Mouse (Mus musculus) monocyte, adult 2 months (primary cell): ENCODE measurements around the gene Ahcyl1.

ENCODE experiments used
- DNase-seq, 2 experiments: peaks; one replicate each; pipeline ENCODE4 v3.0.0; 2022; ENCODE audit warnings: low spot score in 2 of 2, low read depth in 1 of 2

Gene Ahcyl1

DNA sequence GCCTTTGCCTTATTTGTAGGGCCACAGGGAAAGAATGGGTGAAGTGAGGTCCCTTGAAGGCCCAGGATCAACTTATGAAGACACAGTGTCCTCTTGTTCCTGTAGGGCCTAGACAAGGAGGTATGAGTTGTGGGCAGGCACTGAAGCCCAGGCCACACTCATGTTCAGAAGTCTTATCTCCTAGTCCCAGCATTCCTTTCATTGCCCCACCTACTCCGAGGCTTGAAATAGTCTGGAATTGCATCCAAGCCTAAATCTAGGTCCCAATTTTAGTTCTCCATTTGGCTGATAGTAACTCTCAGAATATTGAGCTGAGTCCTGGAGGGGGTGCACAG is 8.0 kb upstream of the Ahcyl1 start:
- DNase-seq: no peak

DNA sequence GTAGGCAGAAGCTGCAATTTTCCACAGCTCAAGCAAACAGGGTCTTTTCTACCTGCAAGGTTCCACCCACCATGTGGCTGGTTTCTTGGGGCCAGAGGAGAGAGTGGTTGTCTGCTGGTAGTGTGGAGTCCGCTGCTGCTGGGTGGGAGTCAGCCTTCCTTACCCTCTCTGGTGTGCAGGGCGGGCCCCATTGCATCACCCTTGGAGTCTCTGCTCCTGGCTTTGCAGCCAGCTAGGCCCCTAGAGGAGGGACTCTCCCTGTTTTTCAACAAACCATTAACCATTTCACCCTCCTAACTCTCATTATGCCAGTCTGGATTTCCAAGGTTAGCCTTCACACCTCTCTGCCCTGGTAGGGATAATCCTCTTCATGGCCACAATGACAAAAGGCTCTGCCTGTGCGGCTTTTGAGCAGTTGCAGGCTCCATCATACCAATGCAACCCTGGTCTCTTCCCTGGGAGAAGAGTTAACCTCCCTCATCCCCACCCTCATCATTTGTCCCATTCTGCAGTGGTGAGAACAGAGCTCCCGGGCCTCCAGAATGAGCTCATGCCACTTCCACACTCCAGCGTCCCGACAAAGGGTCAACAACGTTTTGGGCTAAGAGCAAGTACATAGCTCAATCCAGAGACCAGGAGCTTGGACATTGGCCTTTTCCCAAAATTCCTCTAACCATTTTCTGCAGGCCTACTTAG is 7.5 kb upstream of the Ahcyl1 start:
- DNase-seq: no peak

DNA sequence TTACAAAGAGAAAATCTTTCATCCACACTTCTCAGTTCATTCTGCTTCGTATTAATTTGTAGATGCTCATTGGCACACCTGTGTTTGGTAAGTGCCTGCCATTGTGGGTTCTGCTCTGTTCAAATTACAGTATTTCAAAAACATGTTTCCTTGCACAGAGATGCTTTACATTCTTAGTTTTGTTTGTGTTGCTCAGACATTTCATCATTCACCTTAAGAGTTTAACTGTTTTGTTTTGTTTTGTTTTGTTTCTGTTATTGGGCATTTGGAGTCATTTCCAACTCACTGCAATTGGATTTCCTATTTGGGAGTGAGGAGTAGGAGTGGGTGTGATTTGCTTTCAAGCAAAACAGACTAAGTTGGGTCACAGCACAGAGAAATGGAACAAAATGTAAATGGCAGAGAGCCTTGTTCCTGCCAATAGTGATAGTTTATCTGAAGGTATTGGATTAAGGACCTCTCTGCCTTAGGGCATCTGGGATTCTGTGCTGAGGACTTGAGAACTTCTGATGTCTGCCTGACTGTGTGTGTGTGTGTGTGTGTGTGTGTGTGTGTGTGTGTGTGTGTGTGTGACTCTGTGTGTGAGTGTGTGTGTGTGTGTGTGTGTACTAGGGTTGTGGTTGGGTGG is 5.5 kb upstream of the Ahcyl1 start:
- DNase-seq: no peak

- no peak for DNase-seq
Measured at GRCm38 (mm10) chr3:107700625-107701024, 4.3 kb upstream of the Ahcyl1 start.

DNA sequence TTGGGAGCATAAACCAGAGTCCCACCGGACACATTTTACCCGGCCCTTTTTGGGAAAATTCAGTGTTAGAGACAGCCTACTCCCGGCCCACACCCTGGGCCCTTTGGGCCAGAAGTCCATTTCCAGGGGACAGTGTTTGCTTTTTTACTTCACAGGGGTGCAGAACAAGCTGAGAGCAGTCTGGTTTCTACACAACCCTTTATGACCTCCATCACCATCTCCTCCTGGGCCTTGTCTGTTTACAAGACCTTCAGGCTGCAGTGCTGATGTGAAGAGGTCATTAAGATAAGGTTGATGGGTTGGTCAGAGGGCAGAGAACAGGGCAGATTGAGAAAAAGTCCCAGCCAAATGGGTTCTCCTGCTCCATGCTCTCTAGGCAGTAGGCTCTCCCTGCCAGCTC is 550 bp upstream of the Ahcyl1 start:
- DNase-seq: no peak

DNA sequence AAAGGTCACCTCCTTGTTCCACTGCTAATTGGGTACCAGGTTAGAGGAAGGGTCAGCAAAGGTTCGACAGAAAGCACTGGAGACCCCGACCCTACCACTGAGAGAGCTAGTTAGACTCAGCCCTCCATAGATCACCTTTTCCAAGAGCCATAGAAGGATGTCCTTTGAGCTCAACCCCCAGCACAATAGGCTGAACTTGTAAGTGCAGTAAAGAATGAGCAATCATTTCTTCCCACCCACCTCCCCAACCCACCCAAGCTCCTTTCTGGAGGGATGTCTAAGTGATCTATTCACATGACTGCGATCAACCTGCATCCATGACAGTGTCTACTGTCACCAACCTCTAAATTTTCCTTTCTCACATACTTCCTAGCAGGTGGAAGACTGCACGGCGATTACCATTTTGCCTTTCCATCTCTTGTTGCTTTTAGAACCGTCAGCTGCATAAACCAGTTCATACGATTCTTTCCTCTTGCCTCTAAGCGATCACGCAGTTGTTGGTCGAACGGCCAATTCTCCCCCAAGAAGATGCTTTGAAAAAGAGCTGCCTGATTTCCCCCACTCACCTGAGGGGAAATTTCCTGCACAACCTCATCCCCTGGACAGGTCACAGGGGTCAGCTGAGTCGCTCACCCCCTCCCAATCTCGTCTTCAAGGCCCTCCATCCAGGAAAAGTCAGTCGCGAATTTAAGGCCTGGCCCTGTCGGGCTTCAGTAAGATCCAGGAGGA is 977 bp downstream of the Ahcyl1 start:
- peak in 1 of 2 experiments; percentile 8 for DNase-seq

DNA sequence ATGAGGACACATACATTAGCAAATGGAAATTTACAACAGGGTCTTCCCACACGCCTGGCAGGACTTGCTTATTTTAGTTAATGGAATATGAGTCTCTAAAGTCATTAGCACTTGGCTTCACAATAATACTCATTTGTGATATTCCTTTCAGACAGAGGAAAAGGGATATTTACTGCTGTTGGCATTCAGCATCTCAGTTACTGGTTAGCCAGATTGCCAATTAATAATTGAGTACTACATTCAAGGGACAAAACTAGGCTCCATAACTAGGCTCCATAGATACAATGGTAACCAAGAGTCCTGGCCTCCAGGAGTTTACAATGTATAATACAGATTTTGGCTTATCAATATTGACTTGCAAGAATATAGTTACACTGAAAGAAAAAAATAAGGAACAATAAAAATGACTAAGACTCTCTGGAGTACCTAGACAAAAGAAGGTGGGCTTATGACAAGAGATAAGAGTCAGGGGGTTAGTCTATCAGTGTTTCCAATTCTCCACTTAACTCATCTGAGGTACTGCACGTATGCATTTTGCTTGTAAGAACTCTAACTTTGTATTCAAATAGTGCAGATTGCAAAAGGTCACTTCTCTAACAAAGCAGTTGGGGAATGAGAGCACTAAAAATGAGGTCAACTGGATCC is 2.0 kb downstream of the Ahcyl1 start:
- DNase-seq: no peak

GRCm38 (mm10) chr3:107690366-107690765 is 6.0 kb downstream of the Ahcyl1 start:
- no peak for DNase-seq

DNA sequence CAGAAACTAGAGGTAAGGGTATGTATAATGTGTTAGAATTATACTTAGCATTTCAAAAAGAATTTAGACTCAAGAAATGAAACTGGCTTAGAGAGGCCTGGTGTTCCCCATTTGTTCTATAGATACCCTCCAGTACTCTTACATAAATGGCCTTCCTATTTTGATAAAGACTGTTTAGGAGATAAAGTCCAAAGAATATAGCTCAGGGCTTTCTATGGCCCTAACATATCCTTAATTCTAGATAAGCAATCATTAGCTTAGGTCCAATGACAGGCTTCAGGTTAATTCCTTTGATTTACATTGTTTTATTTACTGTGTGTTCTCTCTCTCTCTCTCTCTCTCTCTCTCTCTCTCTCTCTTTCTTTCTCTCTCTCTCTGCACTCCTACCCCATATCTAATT is 7.1 kb downstream of the Ahcyl1 start:
- no peak for DNase-seq

- DNase-seq: no peak
Measured at GRCm38 (mm10) chr3:107688236-107688635, 8.1 kb downstream of the Ahcyl1 start.

GRCm38 (mm10) chr3:107686276-107686977 is 9.9 kb downstream of the Ahcyl1 start:
- no peak for DNase-seq

DNA sequence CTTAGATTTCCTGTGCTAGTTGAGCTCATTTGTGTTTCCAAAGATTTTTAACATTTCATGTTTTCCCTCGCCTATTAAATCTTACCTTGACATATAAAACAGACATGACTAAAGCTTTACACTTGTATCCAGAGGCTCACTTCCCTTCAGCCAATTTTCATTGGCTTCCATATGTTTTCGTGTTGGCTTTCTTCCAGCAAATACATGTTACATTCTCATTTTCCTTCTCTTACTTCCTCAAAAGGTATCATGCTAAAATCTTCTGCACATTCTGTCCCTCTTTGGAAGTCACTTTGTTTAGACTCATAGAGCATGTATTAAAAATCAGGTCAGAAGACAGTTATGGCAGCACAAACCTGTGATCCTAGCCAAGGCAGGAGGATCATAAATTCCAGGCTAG is 10.7 kb downstream of the Ahcyl1 start:
- no peak for DNase-seq

- DNase-seq: no peak
Measured at GRCm38 (mm10) chr3:107683587-107683986, 12.8 kb downstream of the Ahcyl1 start.

DNA sequence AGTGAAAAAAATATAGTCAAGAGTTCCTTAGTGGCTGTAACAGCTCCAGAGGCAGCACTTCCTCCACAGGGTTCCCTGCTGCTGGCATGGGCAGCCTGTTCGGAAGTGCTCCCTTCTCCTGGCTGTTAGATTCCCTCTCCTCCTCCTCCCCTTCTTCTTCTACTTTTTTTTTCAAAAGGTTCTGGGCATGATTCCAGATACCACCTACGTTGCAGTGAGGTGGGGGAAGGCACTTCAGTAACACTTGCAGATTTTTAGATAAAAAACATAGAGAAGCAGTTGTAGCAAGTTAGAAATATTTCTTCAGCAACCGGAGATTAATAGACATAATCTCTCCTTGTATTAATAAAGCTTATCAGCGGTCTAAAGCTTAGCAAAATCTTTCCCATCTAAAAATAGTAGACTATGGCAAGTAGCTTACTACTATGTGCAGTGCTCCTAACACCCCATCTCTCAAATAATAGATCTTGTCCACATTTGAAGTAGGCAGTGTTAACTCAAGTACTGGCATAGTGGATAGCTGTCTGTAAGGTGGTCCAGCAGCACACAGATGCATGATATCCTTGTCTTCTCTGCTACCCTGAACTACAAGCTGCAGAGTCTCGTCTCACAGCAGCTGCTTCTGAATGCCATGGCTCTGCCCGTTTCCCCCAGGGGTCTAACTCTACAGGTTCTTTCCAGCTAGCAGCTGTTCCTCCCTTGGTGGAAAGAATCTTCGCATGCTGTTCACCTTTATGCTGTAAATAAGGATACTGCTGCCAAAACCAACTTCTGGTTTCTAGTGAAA is 15.4 kb downstream of the Ahcyl1 start:
- DNase-seq: no peak

GRCm38 (mm10) chr3:107671509-107671908 is 24.9 kb downstream of the Ahcyl1 start:
- DNase-seq: no peak

DNA sequence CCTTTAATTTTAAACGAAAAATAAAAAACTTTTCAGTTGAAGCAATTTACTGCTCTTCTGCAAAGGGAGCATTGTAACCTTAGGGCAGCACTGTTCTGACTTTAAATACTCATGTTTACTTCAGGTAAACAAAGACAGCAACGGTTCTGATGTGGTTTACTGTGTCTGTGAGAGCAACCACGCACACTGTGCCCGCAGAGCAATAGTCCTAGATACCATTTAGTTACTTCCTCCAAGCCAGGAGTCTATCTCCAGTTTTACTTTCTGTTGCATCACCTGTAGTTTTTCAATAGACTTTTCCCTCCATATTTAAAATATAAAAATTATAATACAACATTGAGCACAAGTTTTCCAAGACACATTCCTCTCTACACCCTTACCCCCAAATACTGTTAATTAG is 25.9 kb downstream of the Ahcyl1 start:
- no peak for DNase-seq

- no peak for DNase-seq
Measured at GRCm38 (mm10) chr3:107668786-107669185, 27.6 kb downstream of the Ahcyl1 start.

- no peak for DNase-seq
Measured at GRCm38 (mm10) chr3:107667426-107667825, 28.9 kb downstream of the Ahcyl1 start.

- no peak for DNase-seq
Measured at GRCm38 (mm10) chr3:107664641-107665040, 31.7 kb downstream of the Ahcyl1 start.

DNA sequence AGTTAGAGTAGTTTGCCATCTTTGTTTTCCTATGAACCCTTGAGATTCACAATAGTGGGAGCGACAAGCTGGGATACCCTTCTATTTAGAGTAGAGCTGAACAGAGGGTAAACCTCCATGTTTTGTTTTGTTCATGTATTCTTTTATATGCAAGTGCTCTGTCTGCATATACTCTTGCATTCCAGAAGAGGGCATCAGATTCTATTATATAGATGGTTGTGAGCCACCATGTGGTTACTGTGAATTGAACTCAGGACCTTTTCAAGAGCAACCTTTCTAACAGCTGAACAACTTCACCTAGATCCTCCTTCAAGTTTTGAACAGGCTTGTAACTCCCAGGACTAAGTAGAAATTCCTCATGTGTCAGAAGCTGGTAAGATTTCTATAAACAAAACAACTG is 37.4 kb downstream of the Ahcyl1 start:
- no peak for DNase-seq

DNA sequence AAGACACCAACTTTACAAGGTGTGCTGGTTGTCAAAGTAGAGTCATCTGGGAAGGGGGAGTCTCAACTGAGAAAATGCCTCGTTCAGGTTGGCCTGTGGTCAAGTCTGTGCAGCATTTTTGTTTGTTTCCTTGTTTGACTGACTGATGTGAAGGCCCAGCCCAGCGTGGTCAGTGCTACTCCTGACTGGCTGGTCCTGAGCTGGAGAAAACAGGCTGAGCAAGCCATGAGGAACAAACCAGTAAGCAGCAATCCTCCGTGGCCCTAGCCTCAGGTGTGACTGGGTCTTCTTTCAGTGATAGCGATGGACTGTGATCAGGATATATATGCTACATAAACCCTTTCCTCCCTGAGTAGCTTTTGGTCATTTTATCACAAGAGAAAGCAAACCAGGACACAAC is 39.5 kb downstream of the Ahcyl1 start:
- no peak for DNase-seq
